Mouse (Mus musculus) kidney, adult 2 months (tissue): ENCODE results near the gene Them7.

Source experiments
- CTCF ChIP-seq: fragments of 200-500 bp; conservative IDR thresholded peaks from 2 replicates; pipeline ENCODE4 v1.5.1; 2011; ENCODE audit warnings: low read depth, mild to moderate bottlenecking, control low read depth, low read length, moderate library complexity, mixed read lengths; ENCODE audit not compliant: insufficient read depth, insufficient read length
- POLR2A ChIP-seq: fragments of 200-500 bp; IDR thresholded peaks from one replicate; pipeline ENCODE4 v1.6.1; 2011; ENCODE audit warnings: low read depth, low read length, control low read depth

DNA sequence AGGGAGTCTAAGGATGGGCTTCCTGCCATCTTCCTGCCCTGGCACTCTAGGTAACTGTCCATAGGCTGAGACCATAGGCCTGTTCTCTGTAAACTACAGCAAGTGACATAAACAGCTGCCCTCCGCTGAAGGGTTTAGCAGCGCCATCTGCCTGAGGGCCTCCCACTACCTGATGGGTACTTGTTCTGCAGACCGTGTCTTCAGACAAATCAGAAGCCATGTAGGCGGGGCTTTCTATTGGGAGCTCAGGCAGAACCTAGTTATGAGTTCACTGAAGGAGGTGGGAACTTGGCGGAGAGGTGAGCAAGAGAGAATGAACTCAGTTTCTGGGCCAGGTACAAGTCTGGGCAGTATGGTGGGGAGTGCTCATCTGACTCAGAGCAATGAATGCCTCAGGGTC, 148.6 kb downstream of the Them7 start:
- TF ChIP-seq CTCF (no peak), POLR2A (no peak)
